Mouse (Mus musculus) liver, embryonic 12.5 days (tissue): Measurements from ENCODE around the gene Kalrn. TPM values are rescaled to one million over a fixed set of nuclear protein-coding genes. Genes with fewer than 3 reads are reported as not detected.

ENCODE experiments used
- ATAC-seq: fragments of 200-750 bp; cut with Nextera tagmentation; 2 replicates; pipeline ENCODE4 v1.8.0; 2017; ENCODE audit warnings: moderate number of reproducible peaks, mild to moderate bottlenecking, moderate library complexity
- H3K27ac ChIP-seq: fragments of 300-500 bp; sonication (generic); 2 replicates; pipeline ENCODE4 v1.5.1; 2016; ENCODE audit warnings: mild to moderate bottlenecking
- H3K27me3 ChIP-seq: fragments of 300-500 bp; sonication (generic); replicated peaks from 2 replicates; pipeline ENCODE4 v1.6.1; 2016; ENCODE audit warnings: mild to moderate bottlenecking, moderate library complexity
- H3K36me3 ChIP-seq: fragments of 300-500 bp; sonication (generic); 2 replicates; pipeline ENCODE4 v1.6.1; 2016; ENCODE audit warnings: mild to moderate bottlenecking, moderate library complexity
- H3K4me1 ChIP-seq: fragments of 300-500 bp; sonication (generic); 2 replicates; pipeline ENCODE4 v1.6.1; 2016
- H3K4me2 ChIP-seq: fragments of 300-500 bp; sonication (generic); 2 replicates; pipeline ENCODE4 v1.6.1; 2016; ENCODE audit warnings: mild to moderate bottlenecking, moderate library complexity
- H3K4me3 ChIP-seq: fragments of 300-500 bp; sonication (generic); 2 replicates; pipeline ENCODE4 v1.5.1; 2016; ENCODE audit warnings: mild to moderate bottlenecking, moderate library complexity
- H3K9ac ChIP-seq: fragments of 300-500 bp; sonication (generic); 2 replicates; pipeline ENCODE4 v1.6.1; 2016; ENCODE audit warnings: mild to moderate bottlenecking, moderate library complexity
- H3K9me3 ChIP-seq: fragments of 300-500 bp; sonication (generic); replicated peaks from 2 replicates; pipeline ENCODE4 v1.6.1; 2016; ENCODE audit warnings: mild to moderate bottlenecking, moderate library complexity
- WGBS: fragments of 180-500 bp; shearing (Covaris S2); methylation state at CpG from one replicate; pipeline ENCODE4 v1.1.7; 2016; ENCODE audit not compliant: insufficient replicate concordance; 5-methylcytosine and 5-hydroxymethylcytosine counted together
- polyA plus RNA-seq: library from polyadenylated mRNA; unstranded; fragments of >200 nt; fragmentation: Nextera tagmentation; extraction: Ambion mirVana; gene quantifications from 2 replicates; pipeline ENCODE4 v1.2.1, GENCODE M21; 2016

Gene Kalrn
- polyA plus RNA-seq, 1 experiment from 2014 or later, result 18.6 TPM

DNA sequence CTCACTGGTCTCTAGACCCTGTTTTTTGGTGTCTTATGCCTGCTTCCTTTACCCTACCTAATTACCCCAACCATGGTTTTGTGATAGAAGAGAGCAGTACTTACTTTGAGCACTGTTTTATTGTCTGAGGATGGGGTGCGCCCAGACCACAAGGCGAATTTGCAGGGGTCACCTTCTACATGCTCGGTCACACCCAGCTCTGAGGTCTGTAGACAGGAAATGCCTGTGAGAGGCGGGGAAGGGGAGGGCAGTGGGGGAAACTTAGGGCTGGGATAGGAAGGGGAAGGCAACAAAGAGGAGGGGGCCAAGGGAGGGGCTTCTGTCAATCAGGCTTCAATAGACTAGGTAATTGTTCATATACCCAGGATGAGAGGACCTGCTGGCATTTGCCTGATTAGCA, 397.7 kb downstream of the Kalrn start:
- Histone ChIP-seq H3K36me3 (no peaks in the 10 kb centered on the region), H3K4me2 (no peak overlapping the region), H3K27me3 (no peaks in the 10 kb centered on the region), H3K9ac (no peak overlapping the region), H3K4me1 (no peaks in the 10 kb centered on the region), H3K4me3 (no peak overlapping the region), H3K27ac (no peak overlapping the region), H3K9me3 (no peaks in the 10 kb centered on the region)
- WGBS, result 55% methylated on average over 4 of the region's 4 CpGs
- ATAC-seq, result no peak

- no peaks in the 10 kb centered on the region for H3K27me3 ChIP-seq
- no peak for ATAC-seq
- no peaks in the 10 kb centered on the region for H3K4me1 ChIP-seq
- WGBS, result 64% methylated on average over 11 of the region's 11 CpGs
- no peaks in the 10 kb centered on the region for H3K9me3 ChIP-seq
- H3K4me3 ChIP-seq, result no peak overlapping the region
- no peak overlapping the region for H3K27ac ChIP-seq
- no peaks in the 10 kb centered on the region for H3K36me3 ChIP-seq
- H3K4me2 ChIP-seq, result no peak overlapping the region
- H3K9ac ChIP-seq, result no peak overlapping the region
Measured at GRCm38 (mm10) chr16:34172572-34173181, 400.7 kb downstream of the Kalrn start.

DNA sequence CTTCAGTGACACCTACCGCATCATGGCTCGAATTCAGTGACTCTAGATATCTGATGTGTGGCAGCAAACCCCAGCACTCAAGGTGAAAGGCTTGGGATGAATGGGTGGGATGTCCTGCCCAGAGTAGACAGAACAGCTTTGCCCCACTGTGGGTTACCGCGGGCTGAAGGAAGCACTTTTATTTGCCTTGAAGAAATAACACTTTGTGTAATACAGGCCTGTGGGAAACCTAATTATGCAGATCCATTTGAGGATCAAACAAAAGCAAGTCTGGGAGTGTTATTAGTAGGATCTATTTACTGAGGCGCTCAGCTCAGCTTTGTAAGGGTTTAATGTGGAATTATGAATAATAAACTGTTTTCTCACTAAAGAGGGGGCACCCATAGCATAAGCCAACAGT, 406.3 kb downstream of the Kalrn start:
- Histone ChIP-seq H3K4me1 (no peaks in the 10 kb centered on the region), H3K9me3 (no peaks in the 10 kb centered on the region), H3K9ac (no peak overlapping the region), H3K27ac (no peak overlapping the region), H3K4me2 (no peak overlapping the region), H3K27me3 (no peaks in the 10 kb centered on the region), H3K36me3 (no peaks in the 10 kb centered on the region), H3K4me3 (no peak overlapping the region)
- WGBS, result 66% methylated on average over 5 of the region's 5 CpGs
- no peak for ATAC-seq

DNA sequence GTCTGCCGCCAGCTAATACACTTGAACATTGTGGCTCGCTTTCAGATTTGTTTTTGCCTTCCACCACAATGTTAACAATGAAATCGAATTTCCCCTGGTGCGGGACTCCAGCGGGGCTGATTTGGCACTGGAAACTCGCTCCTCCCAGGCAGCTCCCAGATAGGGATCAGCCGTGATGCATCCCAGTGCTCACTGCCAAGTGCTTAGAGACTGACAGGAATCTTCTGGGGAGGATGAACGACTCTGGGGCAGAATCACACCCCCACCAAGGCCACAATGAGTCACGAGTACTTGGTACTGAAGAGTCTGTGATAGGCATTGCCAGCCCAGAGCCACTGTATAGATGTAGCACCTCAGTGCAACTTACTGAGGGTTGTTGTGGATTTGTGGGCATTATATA, 410.2 kb downstream of the Kalrn start:
- Histone ChIP-seq H3K36me3 (no peaks in the 10 kb centered on the region), H3K4me1 (no peaks in the 10 kb centered on the region), H3K27ac (no peak overlapping the region), H3K9ac (no peak overlapping the region), H3K4me2 (no peak overlapping the region), H3K9me3 (no peaks in the 10 kb centered on the region), H3K27me3 (no peaks in the 10 kb centered on the region), H3K4me3 (no peak overlapping the region)
- no peak for ATAC-seq
- WGBS, result 56% methylated on average over 9 of the region's 9 CpGs

DNA sequence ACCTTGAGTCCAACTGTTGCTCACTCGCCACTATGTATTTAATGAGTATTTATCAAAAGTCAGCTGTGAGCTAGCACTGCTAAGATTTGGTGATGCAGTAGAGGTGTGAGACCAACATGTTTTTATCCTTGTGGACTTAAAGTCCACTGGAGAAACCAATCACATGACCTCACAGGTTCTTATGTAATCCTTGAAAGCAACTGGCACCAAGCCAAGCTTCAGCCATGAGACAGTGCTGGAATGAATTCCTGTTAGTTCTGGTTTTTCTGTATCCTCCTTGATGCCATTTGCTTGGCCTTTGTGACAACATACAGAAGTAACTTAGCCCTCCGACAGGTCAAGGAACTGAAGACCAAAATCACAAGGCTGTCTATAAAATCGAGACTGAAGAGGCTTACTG, 413.8 kb downstream of the Kalrn start:
- Histone ChIP-seq H3K4me1 (no peaks in the 10 kb centered on the region), H3K9ac (no peak overlapping the region), H3K4me2 (no peak overlapping the region), H3K27ac (no peak overlapping the region), H3K9me3 (no peaks in the 10 kb centered on the region), H3K27me3 (no peaks in the 10 kb centered on the region), H3K4me3 (no peak overlapping the region), H3K36me3 (no peaks in the 10 kb centered on the region)
- no peak for ATAC-seq
- 57% methylated on average over 3 of the region's 3 CpGs for WGBS

DNA sequence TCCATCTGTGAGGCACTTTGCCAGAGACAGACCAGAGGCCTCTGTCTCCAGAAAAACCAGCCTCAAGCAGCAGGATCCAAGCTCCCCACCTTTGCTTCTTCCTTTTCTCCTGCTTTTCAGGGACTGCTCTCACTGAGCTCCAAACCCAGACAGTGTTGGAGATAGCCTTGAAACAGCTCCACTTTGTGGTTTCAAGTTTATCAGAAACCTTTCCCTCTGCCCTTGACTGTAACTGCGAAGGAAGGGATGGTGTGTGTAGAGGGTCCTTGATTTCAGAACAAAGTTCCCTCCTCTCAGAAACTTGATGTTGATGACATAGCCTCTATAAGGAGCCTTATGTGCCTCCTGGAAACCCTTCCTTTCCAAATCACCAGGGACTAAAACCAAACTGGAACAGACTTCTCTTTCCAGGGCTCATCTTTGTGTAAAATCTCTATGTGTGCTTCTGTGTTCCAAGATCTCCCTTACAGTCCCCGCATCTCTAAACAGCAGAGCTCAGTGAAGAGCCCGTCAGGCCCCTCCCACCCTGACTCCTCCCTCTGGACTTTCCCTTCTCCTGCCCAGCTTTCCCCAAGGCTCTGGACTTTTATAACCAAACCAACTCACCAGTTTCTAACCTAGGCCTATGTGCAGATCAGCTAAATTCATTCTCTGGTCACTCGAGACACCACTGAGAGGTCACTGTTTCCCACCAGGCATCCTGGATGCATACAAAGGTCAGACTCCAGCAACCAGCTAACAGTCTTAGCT, 415.8 kb downstream of the Kalrn start:
- 43% methylated on average over 4 of the region's 4 CpGs for WGBS
- no peaks in the 10 kb centered on the region for H3K4me1 ChIP-seq
- no peak overlapping the region for H3K27ac ChIP-seq
- no peak overlapping the region for H3K4me2 ChIP-seq
- H3K36me3 ChIP-seq, result no peaks in the 10 kb centered on the region
- H3K27me3 ChIP-seq, result no peaks in the 10 kb centered on the region
- ATAC-seq, result no peak
- no peaks in the 10 kb centered on the region for H3K9me3 ChIP-seq
- H3K9ac ChIP-seq, result no peak overlapping the region
- no peak overlapping the region for H3K4me3 ChIP-seq

DNA sequence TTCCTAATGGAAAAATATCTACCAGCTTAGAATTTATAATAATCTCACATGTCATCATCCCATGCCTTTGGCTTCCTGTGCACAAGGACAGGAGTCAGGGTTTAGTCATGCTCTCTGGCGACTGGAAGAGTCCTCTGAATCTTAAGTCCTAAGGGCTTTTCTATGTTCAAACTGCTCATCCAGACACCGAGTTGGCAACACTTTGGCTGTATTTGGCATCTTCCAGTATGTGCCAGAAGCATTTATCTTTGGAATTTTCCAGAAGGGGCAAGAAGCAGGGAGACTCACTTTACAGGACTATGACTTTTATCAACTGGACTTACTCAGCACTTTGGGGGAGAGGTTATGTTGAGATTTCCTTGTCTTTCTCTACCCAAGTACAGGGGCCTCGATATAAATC, 417.6 kb downstream of the Kalrn start:
- Histone ChIP-seq H3K4me1 (no peaks in the 10 kb centered on the region), H3K4me3 (no peak overlapping the region), H3K4me2 (no peak overlapping the region), H3K9ac (no peak overlapping the region), H3K27me3 (no peaks in the 10 kb centered on the region), H3K9me3 (no peaks in the 10 kb centered on the region), H3K27ac (no peak overlapping the region), H3K36me3 (no peaks in the 10 kb centered on the region)
- ATAC-seq, result no peak
- WGBS, result 45% methylated on average over 3 of the region's 3 CpGs

DNA sequence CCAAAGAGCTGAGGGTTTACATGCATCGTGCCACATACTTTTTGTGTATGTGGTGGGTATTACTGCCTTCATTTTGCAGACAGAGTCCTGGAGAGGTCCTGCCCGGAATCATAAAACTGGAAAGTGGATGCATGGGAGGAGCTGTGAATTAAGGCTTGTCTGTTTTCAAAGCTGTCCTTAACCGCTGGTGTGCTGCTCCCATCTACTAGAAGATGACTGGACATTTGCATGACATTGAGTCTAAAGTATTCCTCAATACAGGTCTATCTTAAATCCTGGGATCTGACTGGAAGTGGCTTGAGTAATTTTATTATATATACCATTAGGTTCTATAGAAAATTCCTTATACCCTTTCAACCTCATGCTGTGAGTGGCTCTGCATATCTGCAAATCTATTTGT, 418.4 kb downstream of the Kalrn start:
- H3K4me1 ChIP-seq, result no peaks in the 10 kb centered on the region
- H3K9me3 ChIP-seq, result no peaks in the 10 kb centered on the region
- no peak overlapping the region for H3K4me2 ChIP-seq
- H3K4me3 ChIP-seq, result no peak overlapping the region
- no peaks in the 10 kb centered on the region for H3K36me3 ChIP-seq
- no peak overlapping the region for H3K9ac ChIP-seq
- H3K27ac ChIP-seq, result no peak overlapping the region
- H3K27me3 ChIP-seq, result no peaks in the 10 kb centered on the region
- ATAC-seq, result no peak
- WGBS, result 58% methylated on average over 3 of the region's 3 CpGs

DNA sequence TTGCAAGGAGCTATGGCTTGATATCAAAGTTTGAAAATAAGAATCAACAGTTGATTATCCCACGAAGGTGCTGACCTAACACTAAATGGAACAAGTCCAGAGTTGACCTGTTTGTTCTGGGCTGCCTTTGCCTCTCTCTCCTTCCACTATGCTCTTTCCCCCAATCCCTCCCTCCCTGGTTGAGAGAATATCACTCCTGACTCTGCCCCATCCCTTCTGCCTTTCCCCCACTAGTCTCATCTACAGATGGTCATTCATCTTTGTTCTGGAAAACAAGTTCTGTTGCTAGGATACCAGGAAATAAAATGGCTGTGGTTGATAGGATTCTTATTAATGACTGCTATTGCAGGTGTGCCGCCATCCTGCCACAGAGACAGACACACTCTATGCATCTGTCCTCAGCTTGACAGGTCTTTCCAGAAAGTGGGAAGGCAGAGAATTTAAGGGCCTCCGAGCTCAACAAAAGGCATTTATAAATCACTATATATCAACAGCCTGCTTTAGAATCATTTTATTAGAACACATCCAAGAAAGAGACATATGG, 421.7 kb downstream of the Kalrn start:
- WGBS, result 59% methylated on average over 3 of the region's 3 CpGs
- Histone ChIP-seq H3K4me3 (no peak overlapping the region), H3K27me3 (no peaks in the 10 kb centered on the region), H3K36me3 (no peaks in the 10 kb centered on the region), H3K27ac (no peak overlapping the region), H3K4me1 (no peaks in the 10 kb centered on the region), H3K9me3 (no peaks in the 10 kb centered on the region), H3K4me2 (no peak overlapping the region), H3K9ac (no peak overlapping the region)
- no peak for ATAC-seq

- H3K4me3 ChIP-seq, result no peak overlapping the region
- no peaks in the 10 kb centered on the region for H3K36me3 ChIP-seq
- H3K4me2 ChIP-seq, result no peak overlapping the region
- 69% methylated on average over 8 of the region's 8 CpGs for WGBS
- no peak for ATAC-seq
- no peaks in the 10 kb centered on the region for H3K27me3 ChIP-seq
- no peak overlapping the region for H3K9ac ChIP-seq
- no peaks in the 10 kb centered on the region for H3K9me3 ChIP-seq
- no peak overlapping the region for H3K27ac ChIP-seq
- H3K4me1 ChIP-seq, result no peaks in the 10 kb centered on the region
Measured at GRCm38 (mm10) chr16:34141670-34142069, 431.7 kb downstream of the Kalrn start.

DNA sequence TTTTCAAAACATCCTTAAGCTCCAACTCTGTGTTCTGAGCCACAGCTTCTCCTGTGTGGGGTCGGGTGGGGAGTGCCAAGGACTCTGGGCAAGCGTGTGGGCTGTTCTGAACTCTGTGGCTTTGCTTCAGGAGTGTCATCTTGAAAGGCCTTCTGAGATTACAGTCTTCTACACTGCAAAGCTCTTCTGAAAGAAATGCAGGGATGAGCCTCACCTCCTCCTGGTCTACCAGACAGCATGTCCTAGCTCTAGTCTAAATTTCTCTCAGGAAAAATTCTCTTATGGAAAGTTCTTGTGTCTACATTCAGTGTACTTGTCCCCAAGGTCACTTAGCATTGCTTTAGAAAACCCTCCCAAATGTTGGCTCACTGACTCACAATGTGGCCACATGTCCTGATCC, 438.3 kb downstream of the Kalrn start:
- no peak overlapping the region for H3K27ac ChIP-seq
- H3K9me3 ChIP-seq, result no peaks in the 10 kb centered on the region
- H3K36me3 ChIP-seq, result no peaks in the 10 kb centered on the region
- no peaks in the 10 kb centered on the region for H3K27me3 ChIP-seq
- no peak overlapping the region for H3K9ac ChIP-seq
- H3K4me2 ChIP-seq, result no peak overlapping the region
- WGBS, result 63% methylated on average over 2 of the region's 2 CpGs
- no peak overlapping the region for H3K4me3 ChIP-seq
- no peaks in the 10 kb centered on the region for H3K4me1 ChIP-seq
- ATAC-seq, result no peak

- Histone ChIP-seq H3K4me3 (no peak overlapping the region), H3K9me3 (no peaks in the 10 kb centered on the region), H3K27ac (no peak overlapping the region), H3K27me3 (no peaks in the 10 kb centered on the region), H3K9ac (no peak overlapping the region), H3K4me2 (no peak overlapping the region), H3K36me3 (no peaks in the 10 kb centered on the region), H3K4me1 (no peaks in the 10 kb centered on the region)
- 42% methylated on average over 3 of the region's 3 CpGs for WGBS
- no peak for ATAC-seq
Measured at GRCm38 (mm10) chr16:34134628-34135027, 438.7 kb downstream of the Kalrn start.
